Mouse (Mus musculus) embryonic facial prominence, embryonic 10.5 days (tissue): ENCODE results near the gene Sox13. TPM values are rescaled to one million over a fixed set of nuclear protein-coding genes. Genes with fewer than 3 reads are reported as not detected.
A peak's percentile ranks its signal among the peaks of the same experiment; 100 is the strongest.

Experiments used
- DNase-seq: peaks from one replicate; pipeline ENCODE4 v3.0.0-alpha.2; 2017; ENCODE audit warnings: low spot score
- H3K27ac ChIP-seq: fragments of 300-500 bp; sonication (generic); replicated peaks from 2 replicates; pipeline ENCODE4 v1.5.1; 2016; ENCODE audit warnings: mild to moderate bottlenecking
- H3K27me3 ChIP-seq: fragments of 300-500 bp; sonication (generic); replicated peaks from 2 replicates; pipeline ENCODE4 v1.6.1; 2016; ENCODE audit warnings: low read depth, mild to moderate bottlenecking; ENCODE audit not compliant: poor library complexity, severe bottlenecking
- H3K36me3 ChIP-seq: fragments of 300-500 bp; sonication (generic); replicated peaks from 2 replicates; pipeline ENCODE4 v1.6.1; 2016; ENCODE audit warnings: mild to moderate bottlenecking, moderate library complexity
- H3K4me1 ChIP-seq: fragments of 300-500 bp; sonication (generic); 2 replicates; pipeline ENCODE4 v1.6.1; 2016
- H3K4me3 ChIP-seq: fragments of 300-500 bp; sonication (generic); 2 replicates; pipeline ENCODE4 v1.5.1; 2016; ENCODE audit warnings: mild to moderate bottlenecking, moderate library complexity
- H3K9me3 ChIP-seq: fragments of 300-500 bp; sonication (generic); 2 replicates; pipeline ENCODE4 v1.6.1; 2016; ENCODE audit warnings: mild to moderate bottlenecking
- WGBS: fragments of 180-500 bp; shearing (Covaris S2); methylation state at CpG from one replicate; pipeline ENCODE4 v1.1.7; 2016; 5-methylcytosine and 5-hydroxymethylcytosine counted together
- polyA plus RNA-seq: library from polyadenylated mRNA; unstranded; fragments of >200 nt; fragmentation: Nextera tagmentation; extraction: Ambion mirVana; gene quantifications from 2 replicates; pipeline ENCODE4 v1.2.1, GENCODE M21; 2016

Gene Sox13
- polyA plus RNA-seq, 1 experiment from 2014 or later = 12.1 TPM

GRCm38 (mm10) chr1:133421975-133422570 lies 2.1 kb downstream of the Sox13 start:
- H3K27ac ChIP-seq = peak overlapping the region; percentile 94; the same call in 1 of the 2 replicates
- 0 out of 2 replicates have a peak, but pooled peaks cover 5% of the 10 kb centered on the region for H3K27me3 ChIP-seq
- 44% methylated on average over 16 of the region's 16 CpGs for WGBS
- no peaks in the 10 kb centered on the region for H3K36me3 ChIP-seq
- peak overlapping the region; percentile 84 for H3K4me3 ChIP-seq
- H3K9me3 ChIP-seq = no peaks in the 10 kb centered on the region
- peaks cover 59% of the 10 kb centered on the region for H3K4me1 ChIP-seq
- no peak for DNase-seq

GRCm38 (mm10) chr1:133421061-133421460 lies 3.1 kb downstream of the Sox13 start:
- DNase-seq = no peak
- Histone ChIP-seq H3K36me3 (no peaks in the 10 kb centered on the region), H3K9me3 (no peaks in the 10 kb centered on the region), H3K27ac (peak overlapping the region; percentile 26), H3K27me3 (0 out of 2 replicates have a peak, but pooled peaks cover 5% of the 10 kb centered on the region), H3K4me3 (peak overlapping the region; percentile 84; the same call in 1 of the 2 replicates), H3K4me1 (peaks cover 65% of the 10 kb centered on the region)
- WGBS = 39% methylated on average over 2 of the region's 2 CpGs

DNA sequence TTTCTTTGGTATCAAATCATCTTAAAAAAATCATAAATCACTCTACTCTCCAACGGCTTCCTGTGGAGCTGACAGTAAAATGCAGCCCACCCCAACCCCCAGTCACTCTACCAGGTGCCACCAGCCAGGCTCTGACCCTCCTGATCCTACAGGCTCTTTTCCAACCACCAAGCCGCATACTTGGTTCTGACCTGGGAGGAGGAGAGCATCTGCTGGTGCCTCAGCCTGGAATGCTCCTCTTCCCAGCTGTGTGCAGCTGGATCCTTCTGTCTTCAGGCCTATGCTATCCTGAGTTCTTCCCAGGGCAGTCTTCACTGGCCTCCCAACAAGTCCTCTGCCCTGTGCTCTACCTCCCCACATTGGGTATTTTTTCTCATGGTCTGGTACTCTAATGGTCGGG lies 3.7 kb downstream of the Sox13 start:
- H3K27me3 ChIP-seq = 0 out of 2 replicates have a peak, but pooled peaks cover 3% of the 10 kb centered on the region
- peaks cover 70% of the 10 kb centered on the region for H3K4me1 ChIP-seq
- WGBS = 59% methylated on average over 3 of the region's 3 CpGs
- no peaks in the 10 kb centered on the region for H3K36me3 ChIP-seq
- no peak for DNase-seq
- H3K9me3 ChIP-seq = no peaks in the 10 kb centered on the region
- 0 out of 2 replicates have a peak overlapping the region, but pooled peaks have one; percentile 11 for H3K4me3 ChIP-seq
- H3K27ac ChIP-seq = no peak overlapping the region

DNA sequence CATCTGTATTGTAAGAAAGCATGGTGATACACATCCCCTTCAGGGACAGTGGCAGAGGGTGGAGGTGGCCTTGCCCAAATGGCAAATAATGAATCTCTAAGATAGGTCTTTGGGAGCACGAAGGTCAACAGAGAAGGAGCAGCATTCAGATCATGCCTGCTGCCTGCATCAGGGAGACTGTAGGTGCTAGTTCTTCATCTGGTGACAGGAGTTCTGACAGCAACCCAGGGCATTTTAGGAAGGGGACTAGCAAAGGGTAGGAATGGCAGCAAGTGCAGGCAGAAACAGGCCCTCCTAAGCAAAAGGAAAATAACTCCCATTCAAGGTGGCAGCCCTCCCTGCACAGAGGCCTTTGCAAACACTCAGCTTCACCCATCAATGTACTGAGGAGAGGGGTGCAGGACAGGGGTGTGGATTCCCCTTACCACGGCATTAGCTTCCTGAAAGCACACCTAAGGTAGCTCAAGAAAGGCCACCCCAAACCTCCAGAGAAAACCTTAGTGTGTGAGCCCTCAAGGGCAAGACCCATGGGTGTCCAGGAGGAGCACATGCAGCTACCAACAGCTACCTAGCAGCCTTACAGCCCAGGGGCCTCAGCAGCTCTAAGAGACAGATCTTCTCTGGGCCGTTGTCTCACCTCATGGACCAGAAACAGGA lies 4.9 kb downstream of the Sox13 start:
- Histone ChIP-seq H3K36me3 (no peaks in the 10 kb centered on the region), H3K4me1 (peaks cover 82% of the 10 kb centered on the region), H3K27ac (peak overlapping the region; percentile 27), H3K9me3 (no peaks in the 10 kb centered on the region), H3K4me3 (no peak overlapping the region), H3K27me3 (no peaks in the 10 kb centered on the region)
- DNase-seq = no peak
- 73% methylated on average over 3 of the region's 3 CpGs for WGBS

- Histone ChIP-seq H3K36me3 (no peaks in the 10 kb centered on the region), H3K27ac (peak overlapping the region; percentile 87), H3K4me1 (peaks cover 92% of the 10 kb centered on the region), H3K9me3 (no peaks in the 10 kb centered on the region), H3K4me3 (peak overlapping the region; percentile 52), H3K27me3 (no peaks in the 10 kb centered on the region)
- peak; percentile 70 for DNase-seq
- WGBS = 6% methylated on average over 28 of the region's 28 CpGs
Measured at GRCm38 (mm10) chr1:133418164-133418800, 5.9 kb downstream of the Sox13 start.

DNA sequence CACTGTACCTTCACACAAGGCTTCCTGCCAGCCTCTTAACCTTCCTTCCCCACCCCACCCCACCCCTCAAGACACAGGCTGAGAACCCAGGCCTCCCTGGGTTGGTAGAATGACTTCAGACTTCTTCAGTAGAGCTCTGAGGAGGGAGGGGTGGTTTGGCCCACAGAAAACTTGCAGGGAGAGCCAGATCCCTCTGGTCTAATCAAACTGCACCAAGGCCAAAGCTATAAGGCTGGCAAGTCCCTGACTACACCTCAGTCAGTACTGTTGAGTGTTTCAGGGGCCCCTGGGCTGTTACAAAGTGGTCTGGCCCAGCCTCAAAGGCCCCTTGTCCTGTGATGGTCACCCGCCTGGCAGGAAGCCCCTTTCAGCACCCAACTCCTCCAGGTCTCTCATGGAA lies 6.6 kb downstream of the Sox13 start:
- 75% methylated on average over 1 of the region's 1 CpGs for WGBS
- H3K4me3 ChIP-seq = peak overlapping the region; percentile 52
- no peaks in the 10 kb centered on the region for H3K36me3 ChIP-seq
- H3K4me1 ChIP-seq = peaks cover 96% of the 10 kb centered on the region
- H3K27me3 ChIP-seq = no peaks in the 10 kb centered on the region
- DNase-seq = no peak
- H3K9me3 ChIP-seq = no peaks in the 10 kb centered on the region
- H3K27ac ChIP-seq = peak overlapping the region; percentile 87; the same call in 1 of the 2 replicates

- DNase-seq = no peak
- H3K27me3 ChIP-seq = no peaks in the 10 kb centered on the region
- H3K4me1 ChIP-seq = peaks cover 96% of the 10 kb centered on the region
- H3K9me3 ChIP-seq = no peaks in the 10 kb centered on the region
- 76% methylated on average over 3 of the region's 3 CpGs for WGBS
- no peaks in the 10 kb centered on the region for H3K36me3 ChIP-seq
- no peak overlapping the region for H3K4me3 ChIP-seq
- H3K27ac ChIP-seq = peak overlapping the region; percentile 87
Measured at GRCm38 (mm10) chr1:133417113-133417512, 7.1 kb downstream of the Sox13 start.

GRCm38 (mm10) chr1:133416472-133416871 lies 7.7 kb downstream of the Sox13 start:
- WGBS = 89% methylated on average over 7 of the region's 7 CpGs
- no peaks in the 10 kb centered on the region for H3K9me3 ChIP-seq
- no peaks in the 10 kb centered on the region for H3K36me3 ChIP-seq
- H3K27me3 ChIP-seq = no peaks in the 10 kb centered on the region
- no peak overlapping the region for H3K4me3 ChIP-seq
- no peak overlapping the region for H3K27ac ChIP-seq
- peaks cover 96% of the 10 kb centered on the region for H3K4me1 ChIP-seq
- DNase-seq = no peak

DNA sequence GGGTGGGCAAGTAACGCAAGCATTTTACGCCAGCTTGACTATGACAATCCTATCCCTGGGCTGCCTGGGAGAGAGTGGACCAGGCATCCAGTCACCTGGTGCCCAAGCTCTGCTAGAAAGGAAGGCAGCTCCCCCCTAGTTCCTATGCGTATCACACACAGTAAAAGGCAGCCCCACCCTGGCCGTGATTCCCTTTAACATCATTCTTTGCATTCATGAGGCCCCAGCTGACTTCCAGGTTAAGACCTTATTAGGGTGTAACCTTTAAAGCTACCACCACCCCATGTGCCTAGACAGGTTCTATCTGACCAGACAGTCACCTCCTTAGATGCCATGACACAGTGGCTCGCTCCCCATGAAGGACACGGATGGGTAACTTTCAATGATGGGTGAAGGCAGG lies 8.7 kb downstream of the Sox13 start:
- H3K27ac ChIP-seq = peak overlapping the region; percentile 21; the same call in 1 of the 2 replicates
- no peaks in the 10 kb centered on the region for H3K9me3 ChIP-seq
- H3K4me3 ChIP-seq = no peak overlapping the region
- H3K4me1 ChIP-seq = peaks cover 96% of the 10 kb centered on the region
- no peaks in the 10 kb centered on the region for H3K27me3 ChIP-seq
- DNase-seq = no peak
- WGBS = 74% methylated on average over 6 of the region's 6 CpGs
- no peaks in the 10 kb centered on the region for H3K36me3 ChIP-seq

DNA sequence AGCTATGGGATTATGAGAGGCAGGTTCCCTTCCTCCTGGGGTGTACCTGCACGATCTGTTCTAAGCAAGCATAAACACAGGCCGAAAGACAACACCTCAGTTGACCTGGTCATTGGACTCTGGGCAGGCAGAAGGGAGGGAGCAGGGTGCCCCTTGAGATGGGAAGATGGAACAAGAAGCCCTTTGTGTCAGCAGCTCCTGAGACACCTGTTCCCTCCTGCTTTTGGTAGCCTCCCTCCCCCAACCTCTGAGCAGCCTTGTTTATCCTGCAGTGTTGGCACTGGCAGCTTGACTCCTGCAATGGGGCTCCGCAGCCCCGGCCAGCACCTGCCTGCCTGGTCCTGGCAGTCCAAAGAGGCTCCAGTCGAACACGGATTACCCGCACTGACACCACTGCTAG lies 9.1 kb downstream of the Sox13 start:
- H3K9me3 ChIP-seq = no peaks in the 10 kb centered on the region
- no peaks in the 10 kb centered on the region for H3K27me3 ChIP-seq
- DNase-seq = no peak
- 51% methylated on average over 7 of the region's 7 CpGs for WGBS
- no peaks in the 10 kb centered on the region for H3K36me3 ChIP-seq
- no peak overlapping the region for H3K4me3 ChIP-seq
- peak overlapping the region; percentile 21; the same call in 1 of the 2 replicates for H3K27ac ChIP-seq
- H3K4me1 ChIP-seq = peaks cover 96% of the 10 kb centered on the region

GRCm38 (mm10) chr1:133412941-133413340 lies 11.2 kb downstream of the Sox13 start:
- H3K36me3 ChIP-seq = no peaks in the 10 kb centered on the region
- no peak for DNase-seq
- no peaks in the 10 kb centered on the region for H3K9me3 ChIP-seq
- no peaks in the 10 kb centered on the region for H3K27me3 ChIP-seq
- peaks cover 96% of the 10 kb centered on the region for H3K4me1 ChIP-seq
- H3K27ac ChIP-seq = peak overlapping the region; percentile 63
- no peak overlapping the region for H3K4me3 ChIP-seq
- WGBS = 78% methylated on average over 9 of the region's 9 CpGs

DNA sequence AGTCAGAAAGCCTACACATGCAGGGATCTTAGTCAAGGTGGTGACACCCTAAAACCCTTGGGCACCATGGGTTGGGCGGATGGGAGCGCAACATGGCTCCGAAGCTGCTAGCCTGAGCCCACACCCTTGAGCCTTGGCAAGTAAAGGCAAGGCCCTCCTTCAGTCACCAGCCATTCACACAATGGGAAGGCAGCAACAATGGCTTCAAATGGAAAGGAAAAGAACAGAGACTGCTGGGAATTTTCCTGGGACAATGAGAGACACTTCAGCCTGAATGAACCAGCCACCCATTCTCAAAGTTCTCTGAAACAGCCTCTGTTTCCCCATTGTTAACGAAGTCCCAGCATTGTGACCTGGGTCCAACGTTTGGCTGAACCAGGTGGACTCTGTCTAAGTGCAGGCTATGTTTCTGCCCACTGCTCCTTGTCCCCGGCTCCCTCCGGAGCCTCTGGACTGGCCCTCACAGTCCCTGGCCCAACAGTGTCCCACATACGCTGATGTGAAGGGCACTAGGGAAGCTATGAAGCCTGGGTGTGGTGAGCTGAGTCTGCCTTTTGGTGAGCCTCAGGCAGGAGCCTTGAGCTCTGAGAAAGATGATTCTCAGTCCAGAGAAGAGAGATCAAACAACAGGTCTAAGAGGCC lies 12.6 kb downstream of the Sox13 start:
- Histone ChIP-seq H3K27ac (peak overlapping the region; percentile 63), H3K36me3 (no peaks in the 10 kb centered on the region), H3K27me3 (no peaks in the 10 kb centered on the region), H3K4me1 (peaks cover 96% of the 10 kb centered on the region), H3K9me3 (no peaks in the 10 kb centered on the region), H3K4me3 (no peak overlapping the region)
- 76% methylated on average over 8 of the region's 8 CpGs for WGBS
- DNase-seq = no peak
